Mouse (Mus musculus) liver, embryonic 14.5 days (tissue): ENCODE data around the gene Prdm2.

Experiments
- CTCF ChIP-seq: IDR thresholded peaks from 2 replicates; pipeline ENCODE4 v1.5.1; 2016; ENCODE audit warnings: antibody characterized with exemption, low read depth, control low read depth
- EP300 ChIP-seq: IDR thresholded peaks from 2 replicates; pipeline ENCODE4 v1.6.1; 2016; ENCODE audit warnings: antibody characterized with exemption, low read depth

DNA sequence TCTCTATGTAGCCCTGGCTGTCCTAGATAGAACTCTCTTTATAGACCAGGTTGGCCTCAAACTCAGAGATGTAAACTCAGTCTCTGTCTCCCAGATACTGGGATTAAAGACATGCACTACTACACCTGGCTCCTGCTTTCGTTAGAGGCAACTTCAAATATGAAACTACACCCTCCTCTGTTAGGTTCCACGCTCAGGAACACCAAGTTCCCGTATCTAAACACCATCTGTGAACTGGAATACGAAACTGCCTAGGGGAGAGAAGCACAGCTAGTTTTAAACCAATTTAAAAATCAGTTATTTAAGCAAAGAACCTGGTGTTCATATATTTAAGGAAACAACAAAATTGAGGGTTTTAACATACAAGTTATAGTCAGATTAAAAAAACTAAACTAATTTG is 56.9 kb downstream of the Prdm2 start:
- TF ChIP-seq CTCF: no peak
- no peak for TF ChIP-seq EP300
